17 mouse cellular contexts compared by ENCODE assay signal in the genomic region with DNA sequence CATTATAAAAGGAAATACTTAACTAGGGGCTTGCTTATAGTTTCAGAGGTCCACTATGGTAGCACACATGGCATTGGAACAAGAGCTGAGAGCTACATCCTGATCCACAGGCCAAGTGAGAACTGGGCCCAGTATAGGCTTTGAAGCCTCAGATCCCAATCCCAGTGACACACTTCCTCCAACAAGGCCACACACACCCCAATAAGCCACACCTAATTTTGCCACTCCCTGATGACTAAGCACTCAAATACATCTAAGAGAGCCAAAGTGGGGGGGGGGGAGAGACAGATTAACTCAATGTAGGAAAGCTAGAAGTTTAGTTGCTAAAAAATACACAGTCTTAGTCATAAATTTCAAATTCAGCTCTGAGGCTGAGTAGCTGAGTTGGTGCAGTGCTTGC. TPM values are rescaled to one million over a fixed set of nuclear protein-coding genes. Genes with fewer than 3 reads are reported as not detected.
DNase-seq lines count a peak whose midpoint lies in the region; ATAC-seq and TF ChIP-seq lines count a peak whose summit lies in the region.
"Had no signal": no experiment of that assay in that cellular context is flagged by ENCODE, and none has a peak within 500 bp of the region (broad histone marks: within the 10 kb centered on the region; RNA-seq: fewer than 3 reads in every experiment).

No protein-coding gene starts in this region.

- no peak for TF ChIP-seq CTCF in liver, postnatal 0 days (IDR thresholded peaks at IDR 0.05; ENCODE audit: low read depth)
- TF ChIP-seq CTCF in lung, adult 2 months (IDR thresholded peaks at IDR 0.05; ENCODE audit: insufficient read depth, low read length) = no peak

- no peak overlapping the region for H3K9ac ChIP-seq in ES-E14 (ENCODE audit: insufficient read depth, low read depth, low read length, poor library complexity, severe bottlenecking)
- no peak overlapping the region for H3K9ac ChIP-seq in liver, postnatal 0 days (replicated peaks)
- H3K9ac ChIP-seq: forebrain, embryonic 15.5 days; hindbrain, embryonic 15.5 days; limb, embryonic 13.5 days; midbrain, embryonic 12.5 days had no signal

- peaks cover 0 to 2% of the 10 kb centered on the region in 2 experiments; a peak in 3 of 4 replicates for H3K4me1 ChIP-seq in ES-E14 (ENCODE audit: control insufficient read depth in 2 of 2, insufficient read depth in 2 of 2, low read length in 2 of 2, poor library complexity in 1 of 2)
- H3K4me1 ChIP-seq in liver, postnatal 0 days (ENCODE audit: insufficient read depth) = no peaks in the 10 kb centered on the region
- no peaks in the 10 kb centered on the region for H3K4me1 ChIP-seq in lung, adult 2 months (ENCODE audit: control insufficient read depth, insufficient read depth, low read length)
- H3K4me1 ChIP-seq: forebrain, embryonic 15.5 days; hindbrain, embryonic 15.5 days; limb, embryonic 13.5 days; midbrain, embryonic 12.5 days had no signal

- H3K36me3 ChIP-seq in ES-E14 (ENCODE audit: control insufficient read depth, insufficient read depth, low read length, poor library complexity, severe bottlenecking) = peaks cover 42% of the 10 kb centered on the region
- peaks cover 34% of the 10 kb centered on the region for H3K36me3 ChIP-seq in liver, postnatal 0 days (replicated peaks; ENCODE audit: insufficient read depth, low read length)

- TF ChIP-seq POLR2A in lung, adult 2 months (IDR thresholded peaks at IDR 0.05; ENCODE audit: borderline replicate concordance, extremely low read depth, low read depth, low read length) = no peak

- TF ChIP-seq EP300 in liver, postnatal 0 days (IDR thresholded peaks at IDR 0.05; ENCODE audit: low read depth) = no peak

- no peaks in the 10 kb centered on the region for H3K9me3 ChIP-seq in ES-E14 (ENCODE audit: control insufficient read depth, insufficient read depth, low read depth, low read length)
- H3K9me3 ChIP-seq in liver, postnatal 0 days (ENCODE audit: low read length) = no peaks in the 10 kb centered on the region
- H3K9me3 ChIP-seq: forebrain, embryonic 15.5 days; hindbrain, embryonic 15.5 days; limb, embryonic 13.5 days; midbrain, embryonic 12.5 days had no signal

- no peak overlapping the region for H3K4me3 ChIP-seq in ES-E14 (ENCODE audit: insufficient read depth in 1 of 2, low read depth in 1 of 2, low read length in 2 of 2, poor library complexity in 1 of 2, severe bottlenecking in 1 of 2)
- no peak overlapping the region for H3K4me3 ChIP-seq in liver, postnatal 0 days (ENCODE audit: low read depth, low read length)
- H3K4me3 ChIP-seq in lung, adult 2 months (replicated peaks; ENCODE audit: extremely low read depth, low read depth, low read length) = no peak overlapping the region
- H3K4me3 ChIP-seq: forebrain, embryonic 15.5 days; hindbrain, embryonic 15.5 days; limb, embryonic 13.5 days; midbrain, embryonic 12.5 days had no signal

- DNase-seq in 416B (ENCODE audit: low read depth) (peak; percentile 81), ES-E14 (ENCODE audit: low read depth, low spot score) (no peak)
- peak; percentile 25 for DNase-seq in brain, adult 2 months (ENCODE audit: low read depth, low spot score)
- no peak for DNase-seq in liver, postnatal 0 days
- DNase-seq in lung, adult 2 months = no peak
- no peak for DNase-seq in adrenal gland, postnatal 14 days
- DNase-seq in heart, adult 9 months (ENCODE audit: low spot score in 2 of 2) = no peak
- DNase-seq: cerebellum, adult 8-10 months; embryo, embryonic 11 days; heart, adult 18-20 months; heart, postnatal 10 days; thymus, postnatal 25 days had no signal

- no peak overlapping the region for H3K4me2 ChIP-seq in liver, postnatal 0 days (ENCODE audit: low read depth, low read length)
- H3K4me2 ChIP-seq: forebrain, embryonic 15.5 days; hindbrain, embryonic 15.5 days; limb, embryonic 13.5 days; midbrain, embryonic 12.5 days had no signal

- peak; percentile 63 for ATAC-seq in liver, postnatal 0 days
- ATAC-seq in cerebellum, adult (ENCODE audit: insufficient number of reproducible peaks, low FRiP score, low TSS enrichment) = no peak
- ATAC-seq: forebrain, embryonic 15.5 days had no signal

- no peak overlapping the region for H3K27ac ChIP-seq in ES-E14 (ENCODE audit: insufficient read depth, low read depth, low read length, poor library complexity, severe bottlenecking)
- H3K27ac ChIP-seq in liver, postnatal 0 days (ENCODE audit: low read depth) = no peak overlapping the region; the same call in 1 of the 2 replicates
- H3K27ac ChIP-seq: forebrain, embryonic 15.5 days; hindbrain, embryonic 15.5 days; limb, embryonic 13.5 days; midbrain, embryonic 12.5 days had no signal

- no peaks in the 10 kb centered on the region for H3K27me3 ChIP-seq in liver, postnatal 0 days (ENCODE audit: insufficient read depth, low read length)
- H3K27me3 ChIP-seq: forebrain, embryonic 15.5 days; hindbrain, embryonic 15.5 days; limb, embryonic 13.5 days; midbrain, embryonic 12.5 days had no signal

- in situ Hi-C loops in ES-E14 (cut with MboI; ENCODE audit: low sequenced_read_pairs in 2 of 2, unreplicated experiment in 2 of 2) = no loop called here

TF ChIP-seq in ES-E14, 5 proteins besides CTCF, POLR2A, EP300 and RAD21:
- TF ChIP-seq CHD2 (IDR thresholded peaks at IDR 0.05; ENCODE audit: low read depth, low read length) (no peak), MAFK (IDR thresholded peaks at IDR 0.05; ENCODE audit: insufficient read depth, low read depth, low read length) (0 out of 2 replicates have a peak, but pooled peaks have one; percentile 41)

RNA-seq across cellular contexts. Expression of a gene that starts 10.2 kb away (rescaled TPM):
- total RNA-seq in ES-E14 (2012; rRNA removed) = 145 and 158 TPM in 2 replicates
- polyA plus RNA-seq in liver, postnatal 0 days (2015; fragmentation: Nextera tagmentation; extraction: Ambion mirVana) = 60.7 and 62.1 TPM in 2 replicates
- polyA plus RNA-seq in lung, adult 2 months (2012; rRNA removed) = 64.5 and 79.6 TPM in 2 replicates
- total RNA-seq in adrenal gland, postnatal 14 days (2021) = 167 and 170 TPM in 2 replicates

RNA-seq across cellular contexts. Expression of a gene that starts 21.5 kb away (rescaled TPM):
- total RNA-seq in ES-E14 (2012; rRNA removed) = 165 and 262 TPM in 2 replicates
- polyA plus RNA-seq in liver, postnatal 0 days (2015; fragmentation: Nextera tagmentation; extraction: Ambion mirVana) = 161 and 191 TPM in 2 replicates
- 12.0 and 12.8 TPM in 2 replicates for polyA plus RNA-seq in lung, adult 2 months (2012; rRNA removed)
- total RNA-seq in adrenal gland, postnatal 14 days (2021) = 169 and 183 TPM in 2 replicates

RNA-seq across cellular contexts. Expression of a gene that starts 25.4 kb away (rescaled TPM):
- 33.5 and 42.8 TPM in 2 replicates for total RNA-seq in ES-E14 (2012; rRNA removed)
- 22.8 and 24.2 TPM in 2 replicates for polyA plus RNA-seq in liver, postnatal 0 days (2015; fragmentation: Nextera tagmentation; extraction: Ambion mirVana)
- polyA plus RNA-seq in lung, adult 2 months (2012; rRNA removed) = 50.2 and 69.7 TPM in 2 replicates
- total RNA-seq in adrenal gland, postnatal 14 days (2021) = 87.8 and 94.3 TPM in 2 replicates

RNA-seq across cellular contexts. Expression of a gene that starts 45.2 kb away (rescaled TPM):
- 13.3 and 13.4 TPM in 2 replicates for total RNA-seq in ES-E14 (2012; rRNA removed)
- 10.9 and 11.2 TPM in 2 replicates for polyA plus RNA-seq in liver, postnatal 0 days (2015; fragmentation: Nextera tagmentation; extraction: Ambion mirVana)
- polyA plus RNA-seq in lung, adult 2 months (2012; rRNA removed) = 19.3 and 22.1 TPM in 2 replicates
- 325 and 370 TPM in 2 replicates for total RNA-seq in adrenal gland, postnatal 14 days (2021)

Comparison
In these comparisons a context has a peak if more than half of its experiments do, and no peak if none do; other contexts are left out.
1. DNase-seq: peak in 416B (single experiment) and brain, adult 2 months (single experiment); none in ES-E14 (single experiment), liver, postnatal 0 days (single experiment), lung, adult 2 months (single experiment), adrenal gland, postnatal 14 days (single experiment) and heart, adult 9 months (0 of 2).